Mouse (Mus musculus) liver, embryonic 14.5 days (tissue): ENCODE measurements around the gene Gabrb3. TPM values are rescaled to one million over a fixed set of nuclear protein-coding genes. Genes with fewer than 3 reads are reported as not detected.

Experiments
- ATAC-seq: fragments of 200-750 bp; cut with Nextera tagmentation; 2 replicates; pipeline ENCODE4 v1.8.0; 2017; ENCODE audit warnings: moderate number of reproducible peaks, mild to moderate bottlenecking, moderate library complexity; ENCODE audit not compliant: insufficient read depth
- DNase-seq, 3 experiments: peaks; one replicate each; pipeline ENCODE4 v3.0.0-alpha.2; 2012 to 2013; ENCODE audit warnings: low read depth in 3 of 3, low spot score in 3 of 3
- H3K27ac ChIP-seq: fragments of 300-500 bp; sonication (generic); 2 replicates; pipeline ENCODE4 v1.5.1; 2014; ENCODE audit warnings: moderate library complexity, mild to moderate bottlenecking, control low read depth, inconsistent platforms
- H3K27me3 ChIP-seq: fragments of 300-500 bp; sonication (generic); 2 replicates; pipeline ENCODE4 v1.6.1; 2014; ENCODE audit warnings: mild to moderate bottlenecking, low read length, moderate library complexity; ENCODE audit not compliant: control insufficient read depth, insufficient read depth
- H3K36me3 ChIP-seq: fragments of 300-500 bp; sonication (generic); replicated peaks from 2 replicates; pipeline ENCODE4 v1.6.1; 2014; ENCODE audit warnings: low read depth; ENCODE audit not compliant: control insufficient read depth, insufficient read depth
- H3K4me1 ChIP-seq, 2 experiments: fragments of 200-500 bp in 1 of 2; fragments of 300-500 bp in 1 of 2; sonication (generic) in 1 of 2; replicated peaks; 2 replicates each; pipeline ENCODE4 v1.6.1; 2012 to 2014; ENCODE audit warnings: antibody characterized with exemption in 1 of 2, inconsistent platforms in 1 of 2, low read length in 1 of 2; ENCODE audit not compliant: control insufficient read depth in 2 of 2, insufficient read depth in 2 of 2
- H3K4me2 ChIP-seq: fragments of 300-500 bp; sonication (generic); 2 replicates; pipeline ENCODE4 v1.6.1; 2014; ENCODE audit warnings: low read depth, mild to moderate bottlenecking, control low read depth, moderate library complexity
- H3K4me3 ChIP-seq, 2 experiments: fragments of 200-500 bp in 1 of 2; fragments of 300-500 bp in 1 of 2; sonication (generic) in 1 of 2; 2 replicates each; pipeline ENCODE4 v1.5.1; 2012 to 2014; ENCODE audit warnings: low read depth in 2 of 2, low read length in 2 of 2, mild to moderate bottlenecking in 2 of 2, control low read depth in 1 of 2, inconsistent platforms in 1 of 2, moderate library complexity in 1 of 2; ENCODE audit not compliant: insufficient read depth in 1 of 2
- H3K9ac ChIP-seq: fragments of 300-500 bp; sonication (generic); replicated peaks from 2 replicates; pipeline ENCODE4 v1.6.1; 2014; ENCODE audit warnings: mild to moderate bottlenecking, control low read depth, moderate library complexity
- H3K9me3 ChIP-seq: fragments of 300-500 bp; sonication (generic); 2 replicates; pipeline ENCODE4 v1.6.1; 2016; ENCODE audit warnings: low read length, mixed read lengths; ENCODE audit not compliant: control insufficient read depth
- CTCF ChIP-seq: IDR thresholded peaks from 2 replicates; pipeline ENCODE4 v1.5.1; 2016; ENCODE audit warnings: antibody characterized with exemption, low read depth, control low read depth
- EP300 ChIP-seq: IDR thresholded peaks from 2 replicates; pipeline ENCODE4 v1.6.1; 2016; ENCODE audit warnings: antibody characterized with exemption, low read depth
- WGBS: fragments of 180-500 bp; shearing (Covaris S2); extraction: QIAGEN DNeasy Blood & Tissue Kit; methylation state at CpG from one replicate; pipeline ENCODE4 v1.1.7; 2014; ENCODE audit not compliant: insufficient replicate concordance; 5-methylcytosine and 5-hydroxymethylcytosine counted together
- polyA plus RNA-seq, 2 experiments: library from polyadenylated mRNA; depleted of rRNA in 1 of 2; stranded (reverse) in 1 of 2; unstranded in 1 of 2; fragments of >200 nt; fragmentation: Nextera tagmentation in 1 of 2; extraction: Ambion mirVana in 1 of 2; gene quantifications; 2 replicates each; pipeline versions ENCODE4 v1.2.1 to v1.2.3; 2012 to 2014

Gene Gabrb3
- polyA plus RNA-seq, 2 experiments: 0.02 TPM; not detected in 1

DNA sequence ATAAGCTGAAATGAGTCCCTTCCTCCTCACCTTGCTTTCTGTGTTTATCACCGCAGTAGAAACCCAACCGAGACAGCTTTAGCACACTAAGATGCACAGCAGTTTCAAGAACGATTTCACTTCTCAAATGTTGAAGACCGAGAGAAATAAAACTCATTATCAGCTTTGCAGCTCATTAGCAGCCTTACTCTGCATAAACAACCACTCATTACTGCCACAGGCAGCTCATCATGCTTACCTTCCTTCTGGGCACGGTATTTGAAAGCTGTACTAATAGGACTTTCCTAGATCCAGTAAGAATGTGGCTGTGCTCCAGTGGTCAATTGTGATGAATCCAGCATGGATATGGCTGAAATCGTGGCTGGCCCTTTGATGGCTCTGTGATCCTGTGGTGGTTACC lies 67.4 kb downstream of the Gabrb3 start:
- no peak for ATAC-seq
- 60% methylated on average over 6 of the region's 6 CpGs for whole genome bisulfite sequencing
- Histone ChIP-seq H3K36me3 (no peaks in the 10 kb centered on the region), H3K4me1 (no peaks in the 10 kb centered on the region), H3K27me3 (no peaks in the 10 kb centered on the region), H3K27ac (no peak overlapping the region), H3K9me3 (no peaks in the 10 kb centered on the region), H3K9ac (no peak overlapping the region), H3K4me2 (no peak overlapping the region), H3K4me3 (no peak overlapping the region)
- no peak for DNase-seq
- no peak for TF ChIP-seq CTCF
- no peak for TF ChIP-seq EP300

DNA sequence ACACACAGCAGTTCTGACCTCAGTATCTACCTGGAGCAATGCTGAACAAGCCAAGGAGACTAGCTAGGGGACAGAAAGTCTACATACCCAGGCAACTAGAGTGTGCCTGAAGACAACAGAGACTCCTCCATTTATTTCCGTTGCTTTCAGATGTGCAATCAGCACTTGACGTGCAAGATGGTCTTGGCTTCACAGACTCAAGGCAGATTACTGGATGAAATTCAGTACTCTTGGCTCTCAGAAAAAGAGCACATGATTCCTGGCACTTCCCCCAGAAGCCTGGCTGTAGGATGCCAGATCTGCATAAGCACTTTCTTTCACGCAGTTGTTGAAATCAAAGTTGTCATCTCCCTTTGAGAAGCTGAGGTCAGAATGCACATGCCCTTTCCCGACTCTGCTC lies 72.3 kb downstream of the Gabrb3 start:
- WGBS: 55% methylated on average over 4 of the region's 4 CpGs
- Histone ChIP-seq H3K4me1 (no peaks in the 10 kb centered on the region), H3K27ac (no peak overlapping the region), H3K9ac (no peak overlapping the region), H3K36me3 (no peaks in the 10 kb centered on the region), H3K27me3 (no peaks in the 10 kb centered on the region), H3K4me3 (no peak overlapping the region), H3K9me3 (no peaks in the 10 kb centered on the region), H3K4me2 (no peak overlapping the region)
- no peak for TF ChIP-seq EP300
- no peak for TF ChIP-seq CTCF
- ATAC-seq (no peak), DNase-seq (no peak)

- no peak for ATAC-seq
- no peaks in the 10 kb centered on the region for H3K27me3 ChIP-seq
- no peaks in the 10 kb centered on the region for H3K9me3 ChIP-seq
- H3K9ac ChIP-seq: no peak overlapping the region
- DNase-seq: no peak
- H3K27ac ChIP-seq: no peak overlapping the region
- H3K4me3 ChIP-seq: no peak overlapping the region
- no peak overlapping the region for H3K4me2 ChIP-seq
- H3K36me3 ChIP-seq: no peaks in the 10 kb centered on the region
- H3K4me1 ChIP-seq: no peaks in the 10 kb centered on the region
- TF ChIP-seq CTCF: no peak
- no peak for TF ChIP-seq EP300
- WGBS: 64% methylated on average over 4 of the region's 4 CpGs
Measured at GRCm38 (mm10) chr7:57502809-57503208, 83.3 kb downstream of the Gabrb3 start.

- Histone ChIP-seq H3K9me3 (no peaks in the 10 kb centered on the region), H3K4me2 (no peak overlapping the region), H3K4me3 (no peak overlapping the region), H3K9ac (no peak overlapping the region), H3K4me1 (no peaks in the 10 kb centered on the region), H3K27me3 (peaks cover 26% of the 10 kb centered on the region), H3K27ac (no peak overlapping the region), H3K36me3 (no peaks in the 10 kb centered on the region)
- no peak for ATAC-seq
- no peak for TF ChIP-seq EP300
- no peak for TF ChIP-seq CTCF
- DNase-seq: no peak
- WGBS: 5% methylated on average over 69 of the region's 72 CpGs
Measured at GRCm38 (mm10) chr7:57508860-57509632, 89.6 kb downstream of the Gabrb3 start.

DNA sequence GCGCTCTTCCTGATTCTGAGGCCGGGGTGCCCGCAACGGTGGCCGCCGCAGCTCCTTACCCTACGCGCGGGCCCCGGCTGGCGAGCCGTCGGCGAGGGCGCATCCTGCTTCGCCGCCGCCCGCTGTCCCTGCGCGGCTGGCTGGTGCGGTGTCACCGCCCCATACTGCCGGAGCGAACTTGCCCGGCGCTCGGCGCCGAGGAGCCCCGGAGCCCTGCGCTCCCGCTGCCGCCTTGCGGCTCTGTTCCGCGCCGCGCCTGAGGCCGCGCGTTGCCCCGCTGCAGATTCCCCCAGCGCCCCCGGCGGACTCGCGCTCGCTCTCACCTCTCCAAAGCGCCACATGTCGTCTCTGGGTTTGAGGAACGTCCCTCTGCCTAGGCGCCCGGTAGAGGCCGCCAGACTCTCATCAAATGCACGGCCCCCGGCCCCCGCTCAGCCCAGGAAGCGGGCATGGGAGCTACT lies 90.2 kb downstream of the Gabrb3 start, which contains the start of gene Gabra5:
Gabra5 (minus strand) TSS at position 379 of the 461 bp plus-strand sequence.
- Histone ChIP-seq H3K27me3 (peaks cover 26% of the 10 kb centered on the region), H3K4me2 (no peak within 1 kb of the TSS), H3K36me3 (no peaks in the 10 kb centered on the region), H3K9ac (no peak within 1 kb of the TSS), H3K9me3 (no peaks in the 10 kb centered on the region), H3K4me1 (no peaks in the 10 kb centered on the region), H3K27ac (no peak within 1 kb of the TSS), H3K4me3 (no peak within 1 kb of the TSS)
- no peak for ATAC-seq
- under 1% methylated on average over 59 of the region's 59 CpGs for WGBS
- no peak for TF ChIP-seq EP300
- TF ChIP-seq CTCF: no peak
- no peak for DNase-seq
